Mouse (Mus musculus) thymus, postnatal 14 days (tissue): ENCODE results near the gene 4931429L15Rik.

ENCODE experiments used
- DNase-seq: peaks from one replicate; pipeline ENCODE4 v3.0.0; 2021

Gene 4931429L15Rik

GRCm38 (mm10) chr9:46257546-46257945 is 62.2 kb downstream of the 4931429L15Rik start:
- DNase-seq: no peak

GRCm38 (mm10) chr9:46256658-46257385 is 63.0 kb downstream of the 4931429L15Rik start:
- no peak for DNase-seq

GRCm38 (mm10) chr9:46256177-46256576 is 63.6 kb downstream of the 4931429L15Rik start:
- DNase-seq: no peak
